Mouse (Mus musculus) olfactory bulb, adult 2 months (tissue): ENCODE measurements around the gene Hivep3.

ENCODE experiments used
- CTCF ChIP-seq: fragments of 200-500 bp; IDR thresholded peaks from 2 replicates; pipeline ENCODE4 v1.5.1; 2012; ENCODE audit warnings: low read depth, mild to moderate bottlenecking, low read length, moderate library complexity; ENCODE audit not compliant: insufficient read depth
- POLR2A ChIP-seq: fragments of 200-500 bp; IDR thresholded peaks from 2 replicates; pipeline ENCODE4 v1.6.1; 2012; ENCODE audit warnings: mild to moderate bottlenecking, low read depth, low read length, moderate library complexity; ENCODE audit not compliant: insufficient read depth

DNA sequence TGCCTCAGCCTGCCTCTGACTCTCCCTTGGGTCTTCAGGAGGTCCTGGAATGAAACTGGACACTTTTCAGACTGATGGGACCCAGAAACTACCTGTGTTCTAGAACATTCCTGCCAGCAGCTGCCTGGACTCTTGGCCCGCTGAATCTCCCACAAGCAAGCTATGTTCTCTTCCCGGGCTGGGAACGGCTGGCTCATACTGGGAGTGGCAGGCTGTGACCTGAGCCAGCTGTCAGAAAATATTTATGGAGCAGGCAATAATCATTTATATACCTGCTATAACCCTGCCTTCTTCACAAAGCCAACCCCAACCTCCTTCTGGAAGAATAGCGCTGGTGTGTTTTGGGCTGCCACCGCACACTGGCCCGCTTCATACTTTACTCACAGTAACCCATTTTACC is 434.2 kb downstream of the Hivep3 start:
- TF ChIP-seq CTCF (no peak), POLR2A (no peak)
